ENCODE assay signal across 15 mouse cellular contexts in genomic region chr6:99853716-99854115, GRCm38 (mm10).
DNase-seq lines count a peak whose midpoint lies in the region; ATAC-seq and TF ChIP-seq lines count a peak whose summit lies in the region.
"Had no signal": no experiment of that assay in that cellular context is flagged by ENCODE, and none has a peak within 500 bp of the region (broad histone marks: within the 10 kb centered on the region; RNA-seq: fewer than 3 reads in every experiment).

No protein-coding gene starts in this region.

- in situ Hi-C loops in CH12.LX (cut with MboI; ENCODE audit: low pct_ligation_motif_present, low pct_unique_long_range_greater_than_20kb, low sequenced_read_pairs), result no loop called here

- 55% methylated on average over 3 of the region's 3 CpGs for WGBS in forebrain, embryonic 13.5 days
- WGBS in forebrain, embryonic 10.5 days, result 48% methylated on average over 3 of the region's 3 CpGs

- dilution Hi-C loops in CH12.LX (cut with MboI; ENCODE audit: extremely low pct_ligation_motif_present, extremely low pct_unique_long_range_greater_than_20kb, low sequenced_read_pairs), result no loop called here

- DNase-seq in forebrain, embryonic 10.5 days (ENCODE audit: extremely low spot score, low spot score), result no peak
- peak; percentile 26 for DNase-seq in kidney, postnatal 10 days
- DNase-seq in kidney, adult 18-20 months, result no peak
- no peak for DNase-seq in CH12.LX (ENCODE audit: extremely low read depth)
- peak; percentile 62 for DNase-seq in adipocyte (ENCODE audit: low spot score)
- no peak for DNase-seq in frontal cortex, postnatal 10 days (ENCODE audit: low spot score in 2 of 2)
- DNase-seq in testis, postnatal 10 days (ENCODE audit: low spot score), result no peak
- DNase-seq: adrenal gland, adult 8-10 months; gastrocnemius, postnatal 14 days; kidney, postnatal 36 days had no signal

- no peak for TF ChIP-seq EP300 in CH12.LX (IDR thresholded peaks at IDR 0.05; ENCODE audit: low read length)

- TF ChIP-seq CTCF in CH12.LX (conservative IDR thresholded peaks at IDR 0.05 in 1 of 2, IDR thresholded peaks at IDR 0.05 in 1 of 2; ENCODE audit: low read depth in 2 of 2, low read length in 2 of 2), result peak in 1 of 2 experiments; percentile 45; a peak in 2 of 4 replicates

- no peak for TF ChIP-seq POLR2A in CH12.LX (IDR thresholded peaks at IDR 0.05; ENCODE audit: low read depth, low read length)

- H3K4me2 ChIP-seq in forebrain, embryonic 13.5 days, result no peak overlapping the region
- no peak overlapping the region for H3K4me2 ChIP-seq in CH12.LX (ENCODE audit: insufficient read depth, low read depth, poor library complexity, severe bottlenecking)
- H3K4me2 ChIP-seq: limb, embryonic 15.5 days had no signal

- no peaks in the 10 kb centered on the region for H3K4me1 ChIP-seq in forebrain, embryonic 13.5 days
- no peaks in the 10 kb centered on the region for H3K4me1 ChIP-seq in forebrain, embryonic 10.5 days
- peaks cover 9 to 21% of the 10 kb centered on the region in 2 experiments for H3K4me1 ChIP-seq in CH12.LX (ENCODE audit: control insufficient read depth in 1 of 2, insufficient read depth in 2 of 2)
- H3K4me1 ChIP-seq: heart, embryonic 10.5 days; limb, embryonic 15.5 days had no signal

- no peak overlapping the region for H3K4me3 ChIP-seq in forebrain, embryonic 13.5 days
- H3K4me3 ChIP-seq in forebrain, embryonic 10.5 days, result no peak overlapping the region
- no peak overlapping the region for H3K4me3 ChIP-seq in CH12.LX (replicated peaks in 1 of 3; ENCODE audit: low read depth in 2 of 3, low read length in 2 of 3, poor library complexity in 1 of 3)
- H3K4me3 ChIP-seq: heart, embryonic 10.5 days; limb, embryonic 15.5 days; myocyte had no signal

- no peaks in the 10 kb centered on the region for H3K36me3 ChIP-seq in forebrain, embryonic 13.5 days (ENCODE audit: poor library complexity, severe bottlenecking)
- no peaks in the 10 kb centered on the region for H3K36me3 ChIP-seq in forebrain, embryonic 10.5 days (replicated peaks)
- H3K36me3 ChIP-seq in CH12.LX (replicated peaks in 1 of 2; ENCODE audit: control insufficient read depth in 1 of 2, insufficient read depth in 1 of 2, low read length in 1 of 2), result no peaks in the 10 kb centered on the region
- H3K36me3 ChIP-seq: heart, embryonic 10.5 days; limb, embryonic 15.5 days had no signal

- peak; percentile 39 for TF ChIP-seq RAD21 in CH12.LX (IDR thresholded peaks at IDR 0.05; ENCODE audit: low read depth, low read length)

- no peak overlapping the region for H3K9ac ChIP-seq in forebrain, embryonic 13.5 days
- no peak overlapping the region for H3K9ac ChIP-seq in CH12.LX (ENCODE audit: insufficient read depth, low read depth)
- H3K9ac ChIP-seq: limb, embryonic 15.5 days had no signal

- H3K9me3 ChIP-seq in forebrain, embryonic 13.5 days (replicated peaks), result no peaks in the 10 kb centered on the region
- H3K9me3 ChIP-seq in forebrain, embryonic 10.5 days, result no peaks in the 10 kb centered on the region
- H3K9me3 ChIP-seq in CH12.LX (replicated peaks; ENCODE audit: low read length), result no peaks in the 10 kb centered on the region
- H3K9me3 ChIP-seq: heart, embryonic 10.5 days; limb, embryonic 15.5 days had no signal

- H3K27me3 ChIP-seq in forebrain, embryonic 13.5 days, result no peaks in the 10 kb centered on the region
- peaks cover 22% of the 10 kb centered on the region for H3K27me3 ChIP-seq in forebrain, embryonic 10.5 days (ENCODE audit: poor library complexity, severe bottlenecking)
- no peaks in the 10 kb centered on the region for H3K27me3 ChIP-seq in CH12.LX (replicated peaks)
- H3K27me3 ChIP-seq: limb, embryonic 15.5 days had no signal

- peak; percentile 16; the same call in 1 of the 2 replicates for ATAC-seq in forebrain, embryonic 13.5 days

- H3K27ac ChIP-seq in forebrain, embryonic 13.5 days, result no peak overlapping the region
- H3K27ac ChIP-seq in forebrain, embryonic 10.5 days, result no peak overlapping the region
- no peak overlapping the region for H3K27ac ChIP-seq in CH12.LX (ENCODE audit: insufficient read depth, low read depth)
- H3K27ac ChIP-seq: heart, embryonic 10.5 days; limb, embryonic 15.5 days; macrophage had no signal

- no peaks in the 10 kb centered on the region for H3K79me2 ChIP-seq in CH12.LX (replicated peaks; ENCODE audit: control insufficient read depth, extremely low read depth, insufficient read depth, poor library complexity, severe bottlenecking)

TF ChIP-seq in CH12.LX, 34 proteins besides CTCF, POLR2A, EP300 and RAD21:
- TF ChIP-seq SMC3 (IDR thresholded peaks at IDR 0.05; ENCODE audit: low read depth, low read length) (peak; percentile 23; the same call in 1 of the 2 replicates), UBTF (IDR thresholded peaks at IDR 0.05; ENCODE audit: low read depth, low read length) (no peak)

Comparison
In these comparisons a context has a peak if more than half of its experiments do, and no peak if none do; other contexts are left out.
1. DNase-seq: peak in kidney, postnatal 10 days (single experiment) and adipocyte (single experiment); none in forebrain, embryonic 10.5 days (single experiment), kidney, adult 18-20 months (single experiment), CH12.LX (single experiment), frontal cortex, postnatal 10 days (0 of 2) and testis, postnatal 10 days (single experiment).